Mouse (Mus musculus): ENCODE data around the gene Ddx17. TPM values are rescaled to one million over a fixed set of nuclear protein-coding genes. Genes with fewer than 3 reads are reported as not detected.
A peak's percentile ranks its signal among the peaks of the same experiment; 100 is the strongest.

Gene Ddx17
- total and polyA plus RNA-seq, 3 experiments, result 79.8 to 114 (median 93.0) TPM

DNA sequence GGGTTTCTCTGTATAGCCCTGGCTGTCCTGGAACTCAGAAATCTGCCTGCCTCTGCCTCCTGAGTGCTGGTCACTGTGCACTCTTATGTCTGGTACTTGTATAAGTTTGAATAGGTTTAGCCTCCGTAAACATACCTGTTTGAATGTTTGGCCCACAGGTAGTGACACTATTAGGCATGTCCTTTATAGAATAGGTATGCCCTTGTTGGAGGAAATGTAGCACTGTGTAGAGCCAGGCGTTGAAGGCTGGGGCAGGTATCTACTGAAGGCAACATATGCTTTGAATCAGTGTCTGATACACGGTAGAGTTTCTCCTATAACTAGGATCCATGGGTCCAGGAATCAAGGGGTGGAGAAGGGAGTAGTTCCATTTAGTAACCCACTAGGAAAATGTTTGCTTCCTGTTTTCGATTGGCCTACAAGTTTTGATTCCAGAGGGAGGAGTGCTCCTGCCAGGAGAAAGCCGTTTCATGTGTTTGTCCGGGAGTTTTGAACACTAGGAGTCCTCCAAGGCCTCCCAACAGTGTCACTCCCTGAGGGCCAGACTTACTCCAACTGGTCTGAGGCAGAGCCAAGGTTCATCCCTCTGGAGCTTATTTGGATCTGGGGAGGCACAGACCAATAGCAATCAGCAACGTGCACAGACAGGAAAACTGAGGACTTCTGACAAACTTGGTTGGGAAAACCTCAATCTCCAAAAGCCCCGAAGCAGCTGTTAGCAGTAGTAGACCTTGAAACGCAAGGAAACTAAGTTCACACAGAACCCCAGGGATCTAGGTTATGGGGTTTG lies 20.4 kb downstream of the Ddx17 start:
- Histone ChIP-seq H3K4me3 (replicated peaks in 1 of 3; ENCODE audit: low read depth in 2 of 3, low read length in 2 of 3, poor library complexity in 1 of 3) (no peak overlapping the region), H3K27me3 (replicated peaks) (no peaks in the 10 kb centered on the region), H3K9ac (ENCODE audit: insufficient read depth, low read depth) (no peak overlapping the region), H3K4me2 (ENCODE audit: insufficient read depth, low read depth, poor library complexity, severe bottlenecking) (no peak overlapping the region), H3K36me3 (replicated peaks in 1 of 2; ENCODE audit: control insufficient read depth in 1 of 2, insufficient read depth in 1 of 2, low read length in 1 of 2) (peaks cover 39 to 57% of the 10 kb centered on the region in 2 experiments), H3K27ac (ENCODE audit: insufficient read depth, low read depth) (no peak overlapping the region), H3K4me1 (ENCODE audit: control insufficient read depth in 1 of 2, insufficient read depth in 2 of 2) (no peaks in the 10 kb centered on the region), H3K79me2 (replicated peaks; ENCODE audit: control insufficient read depth, extremely low read depth, insufficient read depth, poor library complexity, severe bottlenecking) (no peaks in the 10 kb centered on the region), H3K9me3 (replicated peaks; ENCODE audit: low read length) (no peaks in the 10 kb centered on the region)
- in situ Hi-C loops (cut with MboI; ENCODE audit: low pct_ligation_motif_present, low pct_unique_long_range_greater_than_20kb, low sequenced_read_pairs), result no loop called here
- no peak for TF ChIP-seq MAFK (IDR thresholded peaks at IDR 0.05; ENCODE audit: insufficient replicate concordance, low read length)
- TF ChIP-seq NELFE (IDR thresholded peaks at IDR 0.05; ENCODE audit: low read depth, low read length), result no peak
- TF ChIP-seq POLR2AphosphoS2 (IDR thresholded peaks at IDR 0.05; ENCODE audit: low read depth, low read length), result peak; percentile 95
- no peak for TF ChIP-seq JUND (conservative IDR thresholded peaks at IDR 0.05; ENCODE audit: low read depth, low read length)
- TF ChIP-seq TCF12 (IDR thresholded peaks at IDR 0.05; ENCODE audit: low read depth, low read length), result no peak
- no peak for TF ChIP-seq MXI1 (IDR thresholded peaks at IDR 0.05; ENCODE audit: low read depth, low read length)
- TF ChIP-seq NRF1 (IDR thresholded peaks at IDR 0.05; ENCODE audit: low read depth, low read length), result no peak
- TF ChIP-seq MAX (IDR thresholded peaks at IDR 0.05; ENCODE audit: low read length), result no peak
- dilution Hi-C loops (cut with MboI; ENCODE audit: extremely low pct_ligation_motif_present, extremely low pct_unique_long_range_greater_than_20kb, low sequenced_read_pairs), result no loop called here
- DNase-seq (ENCODE audit: extremely low read depth), result no peak

- H3K4me2 ChIP-seq (ENCODE audit: insufficient read depth, low read depth, poor library complexity, severe bottlenecking), result no peak overlapping the region
- in situ Hi-C loops (cut with MboI; ENCODE audit: low pct_ligation_motif_present, low pct_unique_long_range_greater_than_20kb, low sequenced_read_pairs) (no loop called here), dilution Hi-C loops (cut with MboI; ENCODE audit: extremely low pct_ligation_motif_present, extremely low pct_unique_long_range_greater_than_20kb, low sequenced_read_pairs) (no loop called here)
- H3K27ac ChIP-seq (ENCODE audit: insufficient read depth, low read depth), result no peak overlapping the region
- no peaks in the 10 kb centered on the region for H3K79me2 ChIP-seq (replicated peaks; ENCODE audit: control insufficient read depth, extremely low read depth, insufficient read depth, poor library complexity, severe bottlenecking)
- no peak for TF ChIP-seq SMC3 (IDR thresholded peaks at IDR 0.05; ENCODE audit: low read depth, low read length)
- TF ChIP-seq HCFC1 (IDR thresholded peaks at IDR 0.05; ENCODE audit: low read depth, low read length), result no peak
- no peak for TF ChIP-seq TCF12 (IDR thresholded peaks at IDR 0.05; ENCODE audit: low read depth, low read length)
- TF ChIP-seq JUN (IDR thresholded peaks at IDR 0.05; ENCODE audit: insufficient read depth, low read depth, low read length), result no peak
- TF ChIP-seq SIN3A (IDR thresholded peaks at IDR 0.05; ENCODE audit: low read length), result no peak
- no peak for TF ChIP-seq UBTF (IDR thresholded peaks at IDR 0.05; ENCODE audit: low read depth, low read length)
- no peak for TF ChIP-seq NRF1 (IDR thresholded peaks at IDR 0.05; ENCODE audit: low read depth, low read length)
- no peak for TF ChIP-seq MYC (IDR thresholded peaks at IDR 0.05; ENCODE audit: low read depth, low read length)
- TF ChIP-seq RCOR1 (conservative IDR thresholded peaks at IDR 0.05; ENCODE audit: low read depth, low read length), result no peak
- TF ChIP-seq MAZ (IDR thresholded peaks at IDR 0.05; ENCODE audit: low read depth, low read length), result no peak
- no peak for TF ChIP-seq IRF4 (IDR thresholded peaks at IDR 0.05; ENCODE audit: low read depth, low read length)
- no peak for TF ChIP-seq ZNF384 (IDR thresholded peaks at IDR 0.05; ENCODE audit: low read depth, low read length)
- TF ChIP-seq MAFK (IDR thresholded peaks at IDR 0.05; ENCODE audit: insufficient replicate concordance, low read length), result no peak
- no peak for TF ChIP-seq KAT2A (IDR thresholded peaks at IDR 0.05; ENCODE audit: insufficient replicate concordance, low read length)
- no peak for TF ChIP-seq ZKSCAN1 (IDR thresholded peaks at IDR 0.05; ENCODE audit: borderline replicate concordance, low read depth, low read length)
- no peak overlapping the region for H3K9ac ChIP-seq (ENCODE audit: insufficient read depth, low read depth)
- H3K36me3 ChIP-seq (replicated peaks in 1 of 2; ENCODE audit: control insufficient read depth in 1 of 2, insufficient read depth in 1 of 2, low read length in 1 of 2), result peaks cover 34 to 51% of the 10 kb centered on the region in 2 experiments
- no peaks in the 10 kb centered on the region for H3K9me3 ChIP-seq (replicated peaks; ENCODE audit: low read length)
- no peak overlapping the region for H3K4me3 ChIP-seq (replicated peaks in 1 of 3; ENCODE audit: low read depth in 2 of 3, low read length in 2 of 3, poor library complexity in 1 of 3)
- no peaks in the 10 kb centered on the region for H3K27me3 ChIP-seq (replicated peaks)
- no peaks in the 10 kb centered on the region for H3K4me1 ChIP-seq (ENCODE audit: control insufficient read depth in 1 of 2, insufficient read depth in 2 of 2)
- no peak for DNase-seq (ENCODE audit: extremely low read depth)
These were observed 21.0 kb downstream of the Ddx17 start for GRCm38 (mm10) chr15:79525564-79525963.

Measured in CH12.LX (cell line).